Mouse (Mus musculus) CH12.LX (cell line): Measurements from ENCODE around the gene Zfp688. TPM values are rescaled to one million over a fixed set of nuclear protein-coding genes. Genes with fewer than 3 reads are reported as not detected.

Source experiments
- DNase-seq: peaks from one replicate; pipeline ENCODE4 v3.0.0-alpha.2; 2013; ENCODE audit errors: extremely low read depth
- H3K27ac ChIP-seq: 2 replicates; pipeline ENCODE4 v1.5.1; 2012; ENCODE audit warnings: low read depth, mild to moderate bottlenecking, control low read depth, moderate library complexity; ENCODE audit not compliant: insufficient read depth
- H3K27me3 ChIP-seq: replicated peaks from 2 replicates; pipeline ENCODE3; 2012; ENCODE audit warnings: inconsistent platforms
- H3K36me3 ChIP-seq, 2 experiments: replicated peaks in 1 of 2; 2 replicates each; pipeline versions ENCODE3 to v1.6.1; 2012; ENCODE audit warnings: inconsistent platforms in 1 of 2, low read length in 1 of 2, mild to moderate bottlenecking in 1 of 2, mixed read lengths in 1 of 2, moderate library complexity in 1 of 2; ENCODE audit not compliant: control insufficient read depth in 1 of 2, insufficient read depth in 1 of 2
- H3K4me1 ChIP-seq, 2 experiments: 2 replicates each; pipeline ENCODE4 v1.6.1; 2012; ENCODE audit warnings: inconsistent platforms in 1 of 2, moderate library complexity in 1 of 2; ENCODE audit not compliant: insufficient read depth in 2 of 2, control insufficient read depth in 1 of 2
- H3K4me2 ChIP-seq: 2 replicates; pipeline ENCODE4 v1.6.1; 2012; ENCODE audit warnings: low read depth, mild to moderate bottlenecking, control low read depth; ENCODE audit not compliant: poor library complexity, insufficient read depth, severe bottlenecking
- H3K4me3 ChIP-seq, 3 experiments: fragments of 150-350 bp in 1 of 3; sonication (generic) in 1 of 3; replicated peaks in 1 of 3; 2 replicates each; pipeline versions ENCODE3 to v1.5.1; 2011 to 2012; ENCODE audit warnings: low read depth in 2 of 3, low read length in 2 of 3, mild to moderate bottlenecking in 2 of 3, moderate library complexity in 2 of 3, control low read depth in 1 of 3, improper control_type of control experiment in 1 of 3, inconsistent platforms in 1 of 3, mixed read lengths in 1 of 3; ENCODE audit not compliant: poor library complexity in 1 of 3
- H3K79me2 ChIP-seq: replicated peaks from 2 replicates; pipeline ENCODE4 v1.6.1; 2012; ENCODE audit warnings: mild to moderate bottlenecking, moderate library complexity; ENCODE audit not compliant: control insufficient read depth, poor library complexity, insufficient read depth, severe bottlenecking; ENCODE audit errors: extremely low read depth
- H3K9ac ChIP-seq: 2 replicates; pipeline ENCODE4 v1.6.1; 2012; ENCODE audit warnings: low read depth, mild to moderate bottlenecking, control low read depth, moderate library complexity; ENCODE audit not compliant: insufficient read depth
- H3K9me3 ChIP-seq: replicated peaks from 2 replicates; pipeline ENCODE3; 2012; ENCODE audit warnings: low read length, inconsistent platforms, mixed read lengths
- BHLHE40 ChIP-seq: IDR thresholded peaks from 2 replicates; pipeline ENCODE4 v1.6.1; 2011; ENCODE audit warnings: mild to moderate bottlenecking, low read depth, low read length, improper control_type of control experiment
- CHD1 ChIP-seq: IDR thresholded peaks from 2 replicates; pipeline ENCODE4 v1.6.1; 2012; ENCODE audit warnings: low read depth, low read length, improper control_type of control experiment, inconsistent platforms
- CHD2 ChIP-seq: IDR thresholded peaks from 2 replicates; pipeline ENCODE4 v1.6.1; 2011; ENCODE audit warnings: low read length, improper control_type of control experiment
- CTCF ChIP-seq, 2 experiments: IDR thresholded peaks in 1 of 2; conservative IDR thresholded peaks in 1 of 2; 2 replicates each; pipeline ENCODE4 v1.5.1; 2011 to 2012; ENCODE audit warnings: low read depth in 2 of 2, low read length in 2 of 2, improper control_type of control experiment in 1 of 2, inconsistent platforms in 1 of 2, mild to moderate bottlenecking in 1 of 2, moderate library complexity in 1 of 2
- E2F4 ChIP-seq: IDR thresholded peaks from 2 replicates; pipeline ENCODE4 v1.6.1; 2011; ENCODE audit warnings: low read depth, low read length, improper control_type of control experiment; ENCODE audit not compliant: insufficient replicate concordance
- ELF1 ChIP-seq: IDR thresholded peaks from 2 replicates; pipeline ENCODE4 v1.6.1; 2014; ENCODE audit warnings: low read depth, mild to moderate bottlenecking, inconsistent platforms, low read length, improper control_type of control experiment
- EP300 ChIP-seq: IDR thresholded peaks from 2 replicates; pipeline ENCODE4 v1.6.1; 2011; ENCODE audit warnings: low read length, improper control_type of control experiment
- ETS1 ChIP-seq: conservative IDR thresholded peaks from 2 replicates; pipeline ENCODE4 v1.6.1; 2012; ENCODE audit warnings: low read depth, mild to moderate bottlenecking, inconsistent platforms, low read length, improper control_type of control experiment, moderate library complexity
- GABPA ChIP-seq: IDR thresholded peaks from 2 replicates; pipeline ENCODE4 v1.6.1; 2012; ENCODE audit warnings: low read depth, low read length, improper control_type of control experiment, inconsistent platforms; ENCODE audit not compliant: insufficient replicate concordance
- HCFC1 ChIP-seq: IDR thresholded peaks from 2 replicates; pipeline ENCODE4 v1.6.1; 2012; ENCODE audit warnings: low read depth, mild to moderate bottlenecking, inconsistent platforms, low read length, improper control_type of control experiment
- IRF4 ChIP-seq: IDR thresholded peaks from 2 replicates; pipeline ENCODE4 v1.6.1; 2014; ENCODE audit warnings: low read depth, mild to moderate bottlenecking, inconsistent platforms, low read length, improper control_type of control experiment
- JUN ChIP-seq: IDR thresholded peaks from 2 replicates; pipeline ENCODE4 v1.6.1; 2011; ENCODE audit warnings: low read depth, mild to moderate bottlenecking, low read length, improper control_type of control experiment, moderate library complexity; ENCODE audit not compliant: insufficient read depth
- JUND ChIP-seq: conservative IDR thresholded peaks from 2 replicates; pipeline ENCODE4 v1.6.1; 2011; ENCODE audit warnings: low read depth, low read length, improper control_type of control experiment
- MAFK ChIP-seq: IDR thresholded peaks from 2 replicates; pipeline ENCODE4 v1.6.1; 2011; ENCODE audit warnings: low read length, improper control_type of control experiment; ENCODE audit not compliant: insufficient replicate concordance
- MAX ChIP-seq: IDR thresholded peaks from 2 replicates; pipeline ENCODE4 v1.6.1; 2011; ENCODE audit warnings: low read length, improper control_type of control experiment
- MAZ ChIP-seq: IDR thresholded peaks from 2 replicates; pipeline ENCODE4 v1.6.1; 2012; ENCODE audit warnings: low read depth, mild to moderate bottlenecking, inconsistent platforms, low read length, improper control_type of control experiment, moderate library complexity
- MEF2A ChIP-seq: IDR thresholded peaks from 2 replicates; pipeline ENCODE4 v1.6.1; 2014; ENCODE audit warnings: low read depth, mild to moderate bottlenecking, inconsistent platforms, low read length, improper control_type of control experiment, borderline replicate concordance
- MXI1 ChIP-seq: IDR thresholded peaks from 2 replicates; pipeline ENCODE4 v1.6.1; 2011; ENCODE audit warnings: mild to moderate bottlenecking, low read depth, low read length, improper control_type of control experiment
- MYC ChIP-seq: IDR thresholded peaks from 2 replicates; pipeline ENCODE4 v1.6.1; 2011; ENCODE audit warnings: low read depth, mild to moderate bottlenecking, improper control_type of control experiment, low read length
- NELFE ChIP-seq: IDR thresholded peaks from 2 replicates; pipeline ENCODE4 v1.6.1; 2011; ENCODE audit warnings: low read depth, low read length, improper control_type of control experiment
- NRF1 ChIP-seq: IDR thresholded peaks from 2 replicates; pipeline ENCODE4 v1.6.1; 2014; ENCODE audit warnings: low read depth, mild to moderate bottlenecking, inconsistent platforms, low read length, improper control_type of control experiment, moderate library complexity
- PAX5 ChIP-seq: IDR thresholded peaks from 2 replicates; pipeline ENCODE4 v1.6.1; 2012; ENCODE audit warnings: low read length, inconsistent platforms, mixed read lengths
- POLR2A ChIP-seq: IDR thresholded peaks from 2 replicates; pipeline ENCODE4 v1.6.1; 2011; ENCODE audit warnings: low read depth, mild to moderate bottlenecking, improper control_type of control experiment, low read length
- POLR2AphosphoS2 ChIP-seq: IDR thresholded peaks from 2 replicates; pipeline ENCODE4 v1.6.1; 2011; ENCODE audit warnings: low read depth, low read length, improper control_type of control experiment
- RAD21 ChIP-seq: IDR thresholded peaks from 2 replicates; pipeline ENCODE4 v1.6.1; 2011; ENCODE audit warnings: low read depth, mild to moderate bottlenecking, low read length, improper control_type of control experiment, moderate library complexity
- RCOR1 ChIP-seq: conservative IDR thresholded peaks from 2 replicates; pipeline ENCODE4 v1.6.1; 2012; ENCODE audit warnings: low read depth, mild to moderate bottlenecking, inconsistent platforms, low read length, improper control_type of control experiment
- SIN3A ChIP-seq: IDR thresholded peaks from 2 replicates; pipeline ENCODE4 v1.6.1; 2012; ENCODE audit warnings: low read length, improper control_type of control experiment, inconsistent platforms
- SMC3 ChIP-seq: IDR thresholded peaks from 2 replicates; pipeline ENCODE4 v1.6.1; 2011; ENCODE audit warnings: low read depth, low read length, improper control_type of control experiment
- TBP ChIP-seq: conservative IDR thresholded peaks from 2 replicates; pipeline ENCODE4 v1.6.1; 2011; ENCODE audit warnings: low read depth, low read length, improper control_type of control experiment
- TCF12 ChIP-seq: IDR thresholded peaks from 2 replicates; pipeline ENCODE4 v1.6.1; 2014; ENCODE audit warnings: low read depth, mild to moderate bottlenecking, inconsistent platforms, low read length, improper control_type of control experiment
- UBTF ChIP-seq: IDR thresholded peaks from 2 replicates; pipeline ENCODE4 v1.6.1; 2012; ENCODE audit warnings: low read depth, mild to moderate bottlenecking, inconsistent platforms, low read length, improper control_type of control experiment, moderate library complexity
- USF1 ChIP-seq: IDR thresholded peaks from 2 replicates; pipeline ENCODE4 v1.6.1; 2014; ENCODE audit warnings: low read depth, mild to moderate bottlenecking, inconsistent platforms, low read length, improper control_type of control experiment
- USF2 ChIP-seq: conservative IDR thresholded peaks from 2 replicates; pipeline ENCODE4 v1.6.1; 2011; ENCODE audit warnings: low read depth, low read length, improper control_type of control experiment
- ZC3H11A ChIP-seq: IDR thresholded peaks from 2 replicates; pipeline ENCODE4 v1.6.1; 2012; ENCODE audit warnings: low read depth, mild to moderate bottlenecking, inconsistent platforms, low read length, improper control_type of control experiment
- ZKSCAN1 ChIP-seq: IDR thresholded peaks from 2 replicates; pipeline ENCODE4 v1.6.1; 2012; ENCODE audit warnings: low read depth, inconsistent platforms, low read length, improper control_type of control experiment, borderline replicate concordance
- ZMIZ1 ChIP-seq: IDR thresholded peaks from 2 replicates; pipeline ENCODE4 v1.6.1; 2012; ENCODE audit warnings: low read depth, mild to moderate bottlenecking, inconsistent platforms, low read length, improper control_type of control experiment
- ZNF384 ChIP-seq: IDR thresholded peaks from 2 replicates; pipeline ENCODE4 v1.6.1; 2012; ENCODE audit warnings: low read depth, low read length, improper control_type of control experiment, inconsistent platforms
- dilution Hi-C: fragments of 300-500 bp; cut with MboI; formaldehyde crosslinking; loops from 2 replicates; pipeline ENCODE4 v1.14.3; 2020; ENCODE audit warnings: low sequenced_read_pairs; ENCODE audit not compliant: extremely low pct_unique_long_range_greater_than_20kb, extremely low pct_ligation_motif_present
- in situ Hi-C: fragments of 300-500 bp; cut with MboI; formaldehyde crosslinking; loops from 3 replicates; pipeline ENCODE4 v1.14.3; 2019; ENCODE audit warnings: low sequenced_read_pairs, low pct_ligation_motif_present, low pct_unique_long_range_greater_than_20kb, mixed read lengths
- polyA plus RNA-seq: library from polyadenylated mRNA; unstranded; fragments of >175 nt; gene quantifications from 2 replicates; pipeline ENCODE4 v1.2.1, GENCODE M21; 2012; ENCODE audit warnings: low read depth; ENCODE audit not compliant: insufficient read length
- total RNA-seq, 2 experiments: library from RNA; depleted of rRNA; stranded (reverse); fragments of 300-350 nt in 1 of 2; fragments of >200 nt in 1 of 2; gene quantifications; 2 replicates each; pipeline ENCODE4 v1.2.3; 2012 to 2014

Zfp688 gene
- total RNA-seq (2012; rRNA removed) (15.8 and 18.7 TPM in 2 replicates), total RNA-seq (2014; rRNA removed) (12.3 and 12.4 TPM in 2 replicates), polyA plus RNA-seq (16.1 and 21.3 TPM in 2 replicates)

DNA sequence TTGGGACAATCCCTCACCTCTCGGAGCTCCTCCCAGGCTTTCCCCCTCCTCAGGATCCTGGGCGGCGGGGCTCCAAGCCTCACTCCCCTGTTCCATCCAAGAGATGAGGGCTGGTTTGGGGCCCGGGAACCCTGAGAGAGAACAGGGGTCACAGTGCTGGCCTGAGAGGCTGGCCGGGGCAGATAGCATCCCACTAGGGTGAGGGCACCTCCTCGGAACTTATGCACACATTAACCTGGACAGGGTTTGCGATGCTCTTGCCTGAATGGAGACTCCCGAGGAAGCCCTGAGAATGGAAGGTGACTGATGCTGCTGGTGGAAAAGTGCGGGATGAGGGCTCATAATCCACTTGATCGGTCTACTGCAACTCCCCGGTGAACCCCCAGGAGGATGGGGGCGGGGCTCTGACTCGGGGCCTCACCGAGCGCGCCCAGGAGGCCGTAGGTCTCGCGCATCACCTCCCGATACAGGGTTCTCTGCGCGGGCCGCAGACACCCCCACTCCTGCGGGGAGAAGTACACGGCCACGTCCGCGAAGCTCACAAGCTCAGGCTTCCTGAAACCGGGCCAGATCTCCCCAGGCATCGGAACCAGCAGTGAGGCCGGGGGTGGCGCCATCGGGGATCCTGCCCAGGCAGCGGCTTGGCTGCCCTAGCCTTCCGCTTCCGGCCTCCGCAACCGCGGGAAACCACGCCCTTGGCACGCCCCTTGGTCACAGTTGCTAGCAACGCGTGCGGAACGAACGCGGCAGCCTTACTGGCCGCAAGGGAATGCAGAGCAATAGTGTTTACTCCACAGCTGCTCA lies at the start of gene Zfp688:
Zfp688 (minus strand) TSS at position 681 of the 804 bp plus-strand sequence.
- dilution Hi-C loops (no loop called here), in situ Hi-C loops (loop anchor here (5.0 kb wide), 1 partner anchor 36 kb away; the partner anchor contains the start of gene Prr14)
- Histone ChIP-seq H3K27me3 (peaks cover 8% of the 10 kb centered on the region), H3K4me2 (peak within 1 kb of the TSS; percentile 77), H3K4me1 (peaks cover 4 to 22% of the 10 kb centered on the region in 2 experiments; a peak in 2 of 4 replicates), H3K27ac (no peak within 1 kb of the TSS; the same call in 1 of the 2 replicates), H3K79me2 (peaks cover 5% of the 10 kb centered on the region), H3K36me3 (peaks cover 11 to 31% of the 10 kb centered on the region in 2 experiments), H3K4me3 (peak within 1 kb of the TSS; percentile 56 to 82 (median 82)), H3K9ac (peak within 1 kb of the TSS; percentile 67), H3K9me3 (no peaks in the 10 kb centered on the region)
- peak; percentile 93 for DNase-seq
- TF ChIP-seq TBP (peak; percentile 53; the same call in 1 of the 2 replicates), EP300 (no peak), ZMIZ1 (peak; percentile 88), RCOR1 (no peak), PAX5 (no peak), UBTF (no peak), SMC3 (no peak), HCFC1 (peak; percentile 75), RAD21 (no peak), MAX (peak; percentile 93), NELFE (peak; percentile 93), MYC (peak; percentile 52; the same call in 1 of the 2 replicates), MAZ (peak; percentile 2; the same call in 1 of the 2 replicates), CHD2 (no peak), USF1 (no peak), CTCF (conservative IDR thresholded peaks at IDR 0.05 in 1 of 2, IDR thresholded peaks at IDR 0.05 in 1 of 2; ENCODE audit: low read depth in 2 of 2, low read length in 2 of 2) (no peak; a peak in 1 of 4 replicates), BHLHE40 (peak; percentile 90), TCF12 (peak; percentile 73; the same call in 1 of the 2 replicates), E2F4 (0 out of 2 replicates have a peak, but pooled peaks have one; percentile 71), MXI1 (peak; percentile 97), SIN3A (peak; percentile 99), ZNF384 (no peak), POLR2AphosphoS2 (peak; percentile 70; the same call in 1 of the 2 replicates), JUND (no peak), USF2 (no peak), GABPA (no peak), ZC3H11A (no peak), MAFK (no peak), ZKSCAN1 (no peak), CHD1 (no peak), JUN (no peak), ETS1 (peak; percentile 51; the same call in 1 of the 2 replicates), MEF2A (peak; percentile 49; the same call in 1 of the 2 replicates), POLR2A (peak; percentile 92), NRF1 (peak; percentile 46; the same call in 1 of the 2 replicates), IRF4 (no peak), ELF1 (peak; percentile 95)
